Mouse (Mus musculus) lung, embryonic 14.5 days (tissue): ENCODE results near the gene Vps37b. TPM values are rescaled to one million over a fixed set of nuclear protein-coding genes. Genes with fewer than 3 reads are reported as not detected.

Experiments
- ATAC-seq: fragments of 200-750 bp; cut with Nextera tagmentation; 2 replicates; pipeline ENCODE4 v1.8.0; 2017; ENCODE audit warnings: mild to moderate bottlenecking, moderate TSS enrichment, moderate library complexity; ENCODE audit not compliant: insufficient read depth
- DNase-seq: peaks from one replicate; pipeline ENCODE4 v3.0.0-alpha.2; 2015
- H3K27ac ChIP-seq: fragments of 300-500 bp; sonication (generic); 2 replicates; pipeline ENCODE4 v1.5.1; 2014; ENCODE audit warnings: low read depth, mild to moderate bottlenecking, moderate library complexity
- H3K27me3 ChIP-seq: fragments of 300-500 bp; sonication (generic); 2 replicates; pipeline ENCODE4 v1.6.1; 2014; ENCODE audit warnings: low read length, control low read depth; ENCODE audit not compliant: insufficient read depth
- H3K36me3 ChIP-seq: fragments of 300-500 bp; sonication (generic); 2 replicates; pipeline ENCODE4 v1.6.1; 2014; ENCODE audit warnings: control low read depth; ENCODE audit not compliant: insufficient read depth
- H3K4me1 ChIP-seq: fragments of 300-500 bp; sonication (generic); 2 replicates; pipeline ENCODE4 v1.6.1; 2014; ENCODE audit warnings: antibody characterized with exemption, control low read depth; ENCODE audit not compliant: insufficient read depth
- H3K4me2 ChIP-seq: fragments of 300-500 bp; sonication (generic); 2 replicates; pipeline ENCODE4 v1.6.1; 2014; ENCODE audit warnings: mild to moderate bottlenecking
- H3K4me3 ChIP-seq: fragments of 300-500 bp; sonication (generic); 2 replicates; pipeline ENCODE4 v1.5.1; 2014; ENCODE audit warnings: low read depth, low read length
- H3K9ac ChIP-seq: fragments of 300-500 bp; sonication (generic); 2 replicates; pipeline ENCODE4 v1.6.1; 2014
- H3K9me3 ChIP-seq: fragments of 300-500 bp; sonication (generic); 2 replicates; pipeline ENCODE4 v1.6.1; 2016; ENCODE audit warnings: low read depth, low read length, control low read depth
- CTCF ChIP-seq: IDR thresholded peaks from 2 replicates; pipeline ENCODE4 v1.5.1; 2016; ENCODE audit warnings: antibody characterized with exemption, low read depth
- WGBS: fragments of 180-500 bp; shearing (Covaris S2); extraction: QIAGEN DNeasy Blood & Tissue Kit; methylation state at CpG from one replicate; pipeline ENCODE4 v1.1.7; 2014; 5-methylcytosine and 5-hydroxymethylcytosine counted together
- polyA plus RNA-seq: library from polyadenylated mRNA; unstranded; fragments of >200 nt; fragmentation: Nextera tagmentation; extraction: Ambion mirVana; gene quantifications from 2 replicates; pipeline ENCODE4 v1.2.1, GENCODE M21; 2014

Vps37b gene
- polyA plus RNA-seq, 1 experiment from 2014 or later, result 39.3 TPM

- no peak for TF ChIP-seq CTCF
Observed at GRCm38 (mm10) chr5:124014791-124015251, 17.2 kb downstream of the Vps37b start.

GRCm38 (mm10) chr5:124014180-124014579 lies 17.9 kb downstream of the Vps37b start:
- no peak overlapping the region for H3K4me3 ChIP-seq
- no peaks in the 10 kb centered on the region for H3K9me3 ChIP-seq
- peaks cover 60% of the 10 kb centered on the region for H3K4me1 ChIP-seq
- H3K36me3 ChIP-seq, result peaks cover 4% of the 10 kb centered on the region; the same call in 1 of the 2 replicates
- no peaks in the 10 kb centered on the region for H3K27me3 ChIP-seq
- 84% methylated on average over 3 of the region's 3 CpGs for WGBS
- TF ChIP-seq CTCF, result no peak
- ATAC-seq (no peak), DNase-seq (no peak)
- H3K27ac ChIP-seq, result peak overlapping the region; percentile 62; the same call in 1 of the 2 replicates
- H3K4me2 ChIP-seq, result no peak overlapping the region
- H3K9ac ChIP-seq, result no peak overlapping the region

More at GRCm38 (mm10) chr5:124014791-124015251, 17.2 kb downstream of the Vps37b start:
- Histone ChIP-seq H3K4me1 (peaks cover 66% of the 10 kb centered on the region), H3K4me3 (no peak overlapping the region), H3K4me2 (peak overlapping the region; percentile 19), H3K9me3 (no peaks in the 10 kb centered on the region), H3K27ac (peak overlapping the region; percentile 62; the same call in 1 of the 2 replicates), H3K36me3 (peaks cover 3% of the 10 kb centered on the region; the same call in 1 of the 2 replicates), H3K27me3 (no peaks in the 10 kb centered on the region), H3K9ac (peak overlapping the region; percentile 32; the same call in 1 of the 2 replicates)
- ATAC-seq, result no peak
- 28% methylated on average over 11 of the region's 11 CpGs for WGBS
- peak; percentile 67 for DNase-seq

- no peak for TF ChIP-seq CTCF
Observed at GRCm38 (mm10) chr5:124013747-124014146, 18.3 kb downstream of the Vps37b start.

GRCm38 (mm10) chr5:124012885-124013284 lies 19.2 kb downstream of the Vps37b start:
- Histone ChIP-seq H3K4me1 (peaks cover 52% of the 10 kb centered on the region), H3K36me3 (peaks cover 17% of the 10 kb centered on the region), H3K4me2 (peak overlapping the region; percentile 7; the same call in 1 of the 2 replicates), H3K27me3 (no peaks in the 10 kb centered on the region), H3K27ac (peak overlapping the region; percentile 96), H3K9ac (no peak overlapping the region), H3K4me3 (no peak overlapping the region), H3K9me3 (no peaks in the 10 kb centered on the region)
- DNase-seq (no peak), ATAC-seq (no peak)
- TF ChIP-seq CTCF, result peak; percentile 11; the same call in 1 of the 2 replicates
- 58% methylated on average over 10 of the region's 10 CpGs for WGBS

More at GRCm38 (mm10) chr5:124013747-124014146, 18.3 kb downstream of the Vps37b start:
- WGBS, result 78% methylated on average over 16 of the region's 16 CpGs
- peaks cover 8% of the 10 kb centered on the region for H3K36me3 ChIP-seq
- DNase-seq (no peak), ATAC-seq (no peak)
- H3K27me3 ChIP-seq, result no peaks in the 10 kb centered on the region
- no peak overlapping the region for H3K4me3 ChIP-seq
- H3K9me3 ChIP-seq, result no peaks in the 10 kb centered on the region
- H3K9ac ChIP-seq, result no peak overlapping the region
- H3K27ac ChIP-seq, result peak overlapping the region; percentile 43; the same call in 1 of the 2 replicates
- H3K4me2 ChIP-seq, result no peak overlapping the region
- H3K4me1 ChIP-seq, result peaks cover 56% of the 10 kb centered on the region

GRCm38 (mm10) chr5:124011927-124012326 lies 20.1 kb downstream of the Vps37b start:
- H3K36me3 ChIP-seq, result peaks cover 26% of the 10 kb centered on the region
- no peak for TF ChIP-seq CTCF
- H3K9me3 ChIP-seq, result no peaks in the 10 kb centered on the region
- H3K27me3 ChIP-seq, result no peaks in the 10 kb centered on the region
- H3K9ac ChIP-seq, result peak overlapping the region; percentile 1; the same call in 1 of the 2 replicates
- no peak overlapping the region for H3K4me3 ChIP-seq
- 19% methylated on average over 8 of the region's 8 CpGs for WGBS
- DNase-seq, result no peak
- peaks cover 50% of the 10 kb centered on the region for H3K4me1 ChIP-seq
- peak overlapping the region; percentile 54 for H3K4me2 ChIP-seq
- peak overlapping the region; percentile 96 for H3K27ac ChIP-seq
- ATAC-seq, result no peak

- peak overlapping the region; percentile 96 for H3K27ac ChIP-seq
Observed at GRCm38 (mm10) chr5:124010910-124011655, 21.0 kb downstream of the Vps37b start.

GRCm38 (mm10) chr5:124010077-124010476 lies 22.0 kb downstream of the Vps37b start:
- no peak overlapping the region for H3K4me3 ChIP-seq
- H3K27ac ChIP-seq, result peak overlapping the region; percentile 96
- peaks cover 40% of the 10 kb centered on the region for H3K4me1 ChIP-seq
- peaks cover 41% of the 10 kb centered on the region for H3K36me3 ChIP-seq
- 51% methylated on average over 8 of the region's 8 CpGs for WGBS
- H3K4me2 ChIP-seq, result peak overlapping the region; percentile 54; the same call in 1 of the 2 replicates
- H3K9me3 ChIP-seq, result no peaks in the 10 kb centered on the region
- H3K27me3 ChIP-seq, result no peaks in the 10 kb centered on the region
- H3K9ac ChIP-seq, result no peak overlapping the region
- DNase-seq, result peak; percentile 48
- TF ChIP-seq CTCF, result no peak
- ATAC-seq, result no peak

More at GRCm38 (mm10) chr5:124010910-124011655, 21.0 kb downstream of the Vps37b start:
- Histone ChIP-seq H3K4me3 (peak overlapping the region; percentile 1; the same call in 1 of the 2 replicates), H3K4me1 (peaks cover 44% of the 10 kb centered on the region), H3K9me3 (no peaks in the 10 kb centered on the region), H3K4me2 (peak overlapping the region; percentile 54), H3K36me3 (peaks cover 31% of the 10 kb centered on the region), H3K27me3 (no peaks in the 10 kb centered on the region), H3K9ac (peak overlapping the region; percentile 17)
- ATAC-seq, result peak; percentile 92
- peak; percentile 98 for DNase-seq
- 3% methylated on average over 19 of the region's 19 CpGs for WGBS
- TF ChIP-seq CTCF, result no peak
